Mouse (Mus musculus): ENCODE measurements around the gene Odf2.

The Odf2 gene

GRCm38 (mm10) chr2:29944723-29945122 lies 55.7 kb downstream of the Odf2 start:
- CTCF ChIA-PET = interaction anchor here in 3 of 4 experiments (0.5 to 1.3 kb wide), 4 partner anchors 14 to 161 kb away, joined by 3 to 4 read pairs (median 3); no protein-coding TSS in a partner anchor
- POLR2A ChIA-PET = interaction anchor here in 3 of 4 experiments (0.6 to 10.8 kb wide), 11 partner anchors 13 to 112 kb away, joined by 3 to 78 read pairs (median 3); partner anchors contain the start of genes Set (in 1 of the 3) and Sptan1 (in 1 of the 3)

DNA sequence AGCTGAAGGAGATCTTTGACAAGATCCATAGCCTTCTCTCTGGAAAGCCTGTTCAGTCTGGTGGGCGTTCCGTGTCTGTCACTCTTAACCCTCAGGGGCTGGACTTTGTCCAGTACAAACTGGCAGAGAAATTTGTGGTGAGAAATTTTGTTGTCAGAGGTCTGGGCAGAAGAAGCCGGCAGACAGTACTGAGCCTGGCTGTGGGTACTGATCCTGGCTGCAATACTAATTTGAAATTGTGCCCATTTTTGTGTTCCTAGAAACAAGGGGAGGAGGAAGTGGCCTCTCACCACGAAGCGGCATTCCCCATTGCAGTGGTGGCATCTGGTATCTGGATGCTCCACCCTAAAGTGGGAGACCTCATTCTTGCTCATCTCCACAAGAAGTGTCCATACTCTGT lies 59.9 kb downstream of the Odf2 start:
- POLR2A ChIA-PET = interaction anchor here in 3 of 4 experiments (0.8 to 10.8 kb wide), 6 partner anchors 15 to 203 kb away, joined by 3 to 78 read pairs (median 4); partner anchors contain the start of gene Sptan1 (in 2 of the 3)
- CTCF ChIA-PET = interaction anchor here in 2 of 4 experiments (0.6 to 1.1 kb wide), 2 partner anchors 28 to 50 kb away, joined by 3 read pairs; no protein-coding TSS in a partner anchor

GRCm38 (mm10) chr2:29961246-29961645 lies 72.2 kb downstream of the Odf2 start:
- CTCF ChIA-PET = interaction anchor here in 3 of 4 experiments (0.6 to 1.3 kb wide), 4 partner anchors 71 to 154 kb away, joined by 3 read pairs; partner anchors contain the start of gene Wdr34 (in 1 of the 3)

DNA sequence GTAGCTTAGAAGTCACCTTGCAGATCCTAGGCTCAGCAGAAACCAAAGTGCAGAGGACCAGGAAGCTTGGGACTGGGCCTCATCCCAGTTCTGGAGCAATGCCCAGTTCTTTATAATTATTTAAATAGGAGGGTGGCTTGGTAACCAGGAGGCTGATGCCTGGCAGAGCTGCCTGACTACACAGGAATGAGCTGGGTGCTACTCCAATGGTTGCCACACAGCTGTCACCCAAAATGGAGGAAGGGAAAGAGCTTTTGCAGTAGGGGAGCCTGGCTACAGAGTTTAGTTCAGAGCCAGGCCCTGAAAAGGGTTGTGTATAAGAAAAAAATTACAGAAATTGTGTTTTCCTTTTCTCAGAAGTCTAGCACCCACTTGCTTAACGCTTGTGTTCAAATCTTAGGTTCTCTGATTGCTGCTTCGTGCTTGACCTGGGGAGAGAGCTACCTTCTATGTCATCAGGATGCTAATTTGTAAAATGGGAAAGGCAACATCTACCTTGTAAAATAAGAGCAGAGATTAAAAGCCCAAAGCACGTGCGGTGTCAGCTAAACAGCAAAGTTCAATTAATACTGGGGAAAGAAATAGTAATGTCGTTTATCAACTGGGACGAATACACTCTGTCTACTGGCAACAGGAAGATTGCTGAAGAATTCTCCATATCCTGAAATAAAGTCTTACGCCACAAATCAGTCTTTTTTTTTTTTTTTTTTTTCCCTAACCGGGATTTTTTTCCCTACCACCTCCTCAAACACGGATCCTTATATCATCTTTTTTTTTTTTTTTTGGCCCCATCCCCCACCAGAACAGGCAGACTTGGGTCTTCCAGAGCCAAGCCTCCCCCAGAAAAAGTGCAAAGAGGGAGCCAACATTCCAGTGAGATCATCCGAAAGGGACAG lies 75.6 kb downstream of the Odf2 start:
- CTCF ChIA-PET = interaction anchor here in 2 of 4 experiments (0.6 to 1.1 kb wide), 3 partner anchors 13 to 1600 kb away, joined by 3 read pairs; no protein-coding TSS in a partner anchor
- POLR2A ChIA-PET = interaction anchor here (0.5 to 24.7 kb wide), 64 partner anchors 9 to 374 kb away, joined by 3 to 340 read pairs (median 4); partner anchors contain the start of genes Gle1 (in 3 of the 4), Tbc1d13 (in 2 of the 4), Coq4 (in 1 of the 4) and Odf2 (in 1 of the 4)

More at GRCm38 (mm10) chr2:29961246-29961645, 72.2 kb downstream of the Odf2 start:
- POLR2A ChIA-PET = interaction anchor here (0.6 to 24.7 kb wide), 15 partner anchors 11 to 579 kb away, joined by 3 to 340 read pairs (median 4); partner anchors contain the start of gene Odf2 (in 1 of the 4)

- CTCF ChIA-PET = interaction anchor here in 2 of 4 experiments (0.5 to 2.5 kb wide), 5 partner anchors 12 to 448 kb away, joined by 3 to 9 read pairs (median 3); no protein-coding TSS in a partner anchor
- POLR2A ChIA-PET = interaction anchor here (0.5 to 24.7 kb wide), 66 partner anchors 8 to 472 kb away, joined by 3 to 340 read pairs (median 5); partner anchors contain the start of genes Gle1 (in 3 of the 4), Tbc1d13 (in 2 of the 4), Odf2 (in 1 of the 4) and Zdhhc12 (in 1 of the 4)
Observed at GRCm38 (mm10) chr2:29965250-29965843, 76.3 kb downstream of the Odf2 start, which contains the start of gene Sptan1. Gene Sptan1, plus strand, starts transcription at chr2:29965560.

- ChIA-PET POLR2A (interaction anchor here in 3 of 4 experiments (0.6 to 24.7 kb wide), 58 partner anchors 10 to 472 kb away, joined by 3 to 340 read pairs (median 4); partner anchors contain the start of genes Gle1 (in 3 of the 3), Slc27a4 (in 1 of the 3), Tbc1d13 (in 1 of the 3) and Wdr34 (in 1 of the 3)), CTCF (interaction anchor here in 3 of 4 experiments (0.5 to 2.5 kb wide), 6 partner anchors 10 to 448 kb away, joined by 3 to 9 read pairs (median 4); no protein-coding TSS in a partner anchor)
Observed at GRCm38 (mm10) chr2:29965906-29966305, 76.9 kb downstream of the Odf2 start.

DNA sequence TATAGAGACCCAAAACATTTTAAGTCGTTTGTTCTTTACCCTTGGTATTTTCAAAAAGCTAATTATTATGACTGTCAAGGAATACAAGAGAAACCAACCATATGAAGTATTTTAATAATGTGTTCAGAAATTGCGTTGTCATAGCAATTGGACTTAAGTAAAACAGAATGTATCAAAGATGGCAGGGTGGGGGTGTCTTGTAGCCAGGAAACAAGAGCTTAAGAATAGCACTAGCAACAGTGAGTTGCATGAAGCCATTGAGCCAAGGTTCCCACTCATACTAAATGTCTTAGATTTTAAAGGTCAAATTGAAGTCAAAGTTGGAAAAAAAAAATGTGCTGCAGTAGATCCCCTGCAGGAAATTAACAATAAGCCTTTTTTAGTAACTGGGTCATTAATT lies 77.8 kb downstream of the Odf2 start:
- ChIA-PET CTCF (interaction anchor here in 2 of 4 experiments (0.6 to 2.5 kb wide), 3 partner anchors 9 to 250 kb away, joined by 3 to 9 read pairs (median 4); no protein-coding TSS in a partner anchor), POLR2A (interaction anchor here in 3 of 4 experiments (0.5 to 24.7 kb wide), 45 partner anchors 9 to 300 kb away, joined by 3 to 340 read pairs (median 4); partner anchors contain the start of genes Gle1 (in 2 of the 3), Cercam (in 1 of the 3), Set (in 1 of the 3) and Slc27a4 (in 1 of the 3))

- CTCF ChIA-PET = interaction anchor here in 2 of 4 experiments (0.6 to 2.5 kb wide), 4 partner anchors 10 to 421 kb away, joined by 3 to 9 read pairs (median 4); no protein-coding TSS in a partner anchor
- POLR2A ChIA-PET = interaction anchor here in 3 of 4 experiments (0.5 to 24.7 kb wide), 22 partner anchors 10 to 813 kb away, joined by 3 to 340 read pairs (median 5); partner anchors contain the start of genes Gle1 (in 2 of the 3), Cercam (in 1 of the 3), Slc27a4 (in 1 of the 3) and Urm1 (in 1 of the 3)
Observed at GRCm38 (mm10) chr2:29967768-29968167, 78.7 kb downstream of the Odf2 start.

DNA sequence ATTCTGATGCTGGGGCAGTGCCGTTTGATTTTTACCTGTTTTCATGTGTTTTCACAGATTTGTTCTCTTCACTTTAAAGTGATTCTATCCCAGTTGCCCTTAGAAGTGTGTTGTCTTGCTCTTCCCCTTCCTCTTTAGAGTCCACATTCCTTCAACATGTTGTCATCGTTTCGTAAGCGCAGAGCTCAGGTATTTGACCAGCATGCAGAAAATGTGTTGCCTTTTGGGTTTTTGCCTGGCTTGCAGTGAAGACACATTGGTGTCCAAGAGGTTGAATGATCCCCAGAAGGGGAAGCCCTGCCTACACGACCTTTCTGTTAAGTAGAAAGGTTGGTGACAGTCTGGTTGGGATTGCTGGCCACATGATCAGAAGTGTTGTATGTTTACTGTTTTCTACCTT lies 79.6 kb downstream of the Odf2 start:
- POLR2A ChIA-PET = interaction anchor here in 3 of 4 experiments (0.6 to 24.7 kb wide), 10 partner anchors 9 to 321 kb away, joined by 3 to 340 read pairs (median 4); partner anchors contain the start of genes Slc27a4 (in 1 of the 3), Urm1 (in 1 of the 3) and Wdr34 (in 1 of the 3)
- CTCF ChIA-PET = interaction anchor here in 1 of 4 experiments (1.2 kb wide), 1 partner anchor 151 kb away, joined by 3 read pairs; no protein-coding TSS in a partner anchor

GRCm38 (mm10) chr2:29971838-29972635 lies 83.0 kb downstream of the Odf2 start:
- CTCF ChIA-PET = interaction anchor here in 3 of 4 experiments (0.6 kb wide), 3 partner anchors 134 to 240 kb away, joined by 3 to 7 read pairs (median 3); no protein-coding TSS in a partner anchor
- POLR2A ChIA-PET = interaction anchor here (0.6 to 24.7 kb wide), 29 partner anchors 7 to 207 kb away, joined by 3 to 340 read pairs (median 3); partner anchors contain the start of genes Wdr34 (in 2 of the 4) and Sptan1 (in 1 of the 4)

- CTCF ChIA-PET = interaction anchor here in 2 of 4 experiments (0.6 to 0.7 kb wide), 3 partner anchors 313 to 1158 kb away, joined by 3 to 5 read pairs (median 4); no protein-coding TSS in a partner anchor
- POLR2A ChIA-PET = interaction anchor here (0.6 to 24.7 kb wide), 17 partner anchors 6 to 208 kb away, joined by 3 to 340 read pairs (median 4); partner anchors contain the start of gene Sptan1 (in 2 of the 4)
Observed at GRCm38 (mm10) chr2:29973525-29973924, 84.5 kb downstream of the Odf2 start.

GRCm38 (mm10) chr2:29977307-29977706 lies 88.3 kb downstream of the Odf2 start:
- POLR2A ChIA-PET = interaction anchor here in 2 of 4 experiments (0.6 to 20.7 kb wide), 21 partner anchors 8 to 343 kb away, joined by 3 to 340 read pairs (median 4); partner anchors contain the start of genes Gle1 (in 2 of the 2), Sptan1 (in 2 of the 2) and Urm1 (in 1 of the 2)
- CTCF ChIA-PET = interaction anchor here in 2 of 4 experiments (0.6 to 2.1 kb wide), 14 partner anchors 10 to 212 kb away, joined by 3 to 9 read pairs (median 4); partner anchors contain the start of genes Cercam (in 1 of the 2) and Gle1 (in 1 of the 2)

DNA sequence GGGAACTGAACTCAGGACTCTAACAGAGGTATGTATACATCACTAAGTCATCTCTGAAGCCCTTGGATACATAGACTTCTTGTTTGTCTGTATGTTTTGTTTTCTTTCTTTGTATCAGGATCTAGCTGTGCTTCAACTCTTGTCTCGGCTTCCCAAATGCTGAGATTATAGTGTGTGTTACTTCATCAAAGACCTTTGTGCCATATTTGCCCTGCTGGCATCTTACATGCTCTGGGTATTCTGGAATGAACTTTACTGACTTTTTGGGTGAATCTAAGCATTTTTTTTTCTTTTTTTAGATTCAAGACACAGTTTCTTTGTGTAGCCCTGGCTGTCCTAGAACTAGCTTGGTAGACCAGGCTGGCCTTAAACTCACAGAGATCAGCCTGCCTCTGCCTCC lies 91.6 kb downstream of the Odf2 start:
- ChIA-PET POLR2A (interaction anchor here in 3 of 4 experiments (0.9 to 20.7 kb wide), 9 partner anchors 8 to 82 kb away, joined by 3 to 340 read pairs (median 4); partner anchors contain the start of gene Sptan1 (in 2 of the 3)), CTCF (interaction anchor here in 2 of 4 experiments (0.6 to 0.7 kb wide), 2 partner anchors 31 to 177 kb away, joined by 3 read pairs; no protein-coding TSS in a partner anchor)
